Mouse (Mus musculus): Measurements from ENCODE around the gene Zfp648. TPM values are rescaled to one million over a fixed set of nuclear protein-coding genes. Genes with fewer than 3 reads are reported as not detected.

Zfp648 gene
- 0.13 TPM in 1 of 2 replicates, not detected in the other for polyA plus RNA-seq (2014; fragmentation: Nextera tagmentation; extraction: Ambion mirVana)

DNA sequence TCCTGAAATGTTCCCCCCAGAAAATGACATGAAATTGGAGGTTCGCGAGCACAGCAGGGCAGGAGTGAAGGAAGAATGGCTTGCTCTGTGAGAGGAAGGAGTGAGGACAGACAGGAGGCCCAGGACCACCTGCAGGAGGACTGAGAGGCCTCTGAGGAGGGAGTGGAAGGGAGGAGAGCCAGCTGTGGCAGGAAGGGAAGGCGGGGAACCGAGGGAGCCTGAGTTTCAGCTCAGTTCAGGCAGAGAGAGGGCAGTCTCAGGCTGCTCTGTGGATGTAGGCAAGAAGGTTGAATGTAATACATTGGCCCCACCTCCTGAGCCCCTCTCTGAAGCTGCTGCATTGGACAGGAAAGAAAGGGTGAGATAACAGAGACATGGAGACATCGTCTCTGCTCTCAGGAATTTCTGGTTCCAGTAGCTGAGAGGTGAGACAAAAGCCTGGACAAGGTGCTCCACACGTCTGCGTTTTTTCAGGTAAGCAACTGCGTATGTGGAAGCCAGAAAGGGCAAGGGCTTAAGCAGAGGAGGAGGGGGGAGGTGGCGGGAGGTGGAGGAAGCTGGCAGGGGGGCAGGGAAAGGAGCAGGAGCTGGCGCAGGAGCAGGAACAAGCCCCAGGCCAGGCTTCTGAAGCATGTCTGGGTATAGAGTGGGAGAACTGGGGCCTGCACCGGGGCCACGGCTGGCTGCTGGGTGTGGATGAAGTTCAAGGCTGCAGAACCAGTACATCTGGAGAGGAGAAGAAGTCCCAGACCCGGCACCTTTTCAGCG lies at the start of gene Zfp648:
TSS of gene Zfp648 (plus strand) at position 233 of the 768 bp plus-strand sequence.
- WGBS, result 32% methylated on average over 14 of the region's 14 CpGs
- Histone ChIP-seq H3K4me2 (ENCODE audit: low read length) (no peak within 1 kb of the TSS), H3K4me1 (ENCODE audit: control insufficient read depth in 2 of 2, insufficient read depth in 2 of 2, low read length in 2 of 2) (peaks cover 6% of the 10 kb centered on the region in 2 experiments; a peak in 2 of 4 replicates), H3K27ac (replicated peaks in 1 of 2; ENCODE audit: control insufficient read depth in 1 of 2, insufficient read depth in 1 of 2, low read depth in 2 of 2, low read length in 2 of 2) (no peak within 1 kb of the TSS), H3K9me3 (ENCODE audit: control insufficient read depth, low read length) (no peaks in the 10 kb centered on the region), H3K27me3 (ENCODE audit: control insufficient read depth, insufficient read depth, low read length) (peaks cover 36% of the 10 kb centered on the region), H3K4me3 (ENCODE audit: control insufficient read depth in 1 of 2, insufficient read depth in 1 of 2, low read depth in 1 of 2, low read length in 2 of 2) (no peak within 1 kb of the TSS), H3K9ac (ENCODE audit: low read length) (no peak within 1 kb of the TSS), H3K36me3 (ENCODE audit: control insufficient read depth, insufficient read depth, low read length) (no peaks in the 10 kb centered on the region)
- ATAC-seq (ENCODE audit: insufficient number of reproducible peaks, insufficient read depth, low FRiP score, low read depth), result no peak

DNA sequence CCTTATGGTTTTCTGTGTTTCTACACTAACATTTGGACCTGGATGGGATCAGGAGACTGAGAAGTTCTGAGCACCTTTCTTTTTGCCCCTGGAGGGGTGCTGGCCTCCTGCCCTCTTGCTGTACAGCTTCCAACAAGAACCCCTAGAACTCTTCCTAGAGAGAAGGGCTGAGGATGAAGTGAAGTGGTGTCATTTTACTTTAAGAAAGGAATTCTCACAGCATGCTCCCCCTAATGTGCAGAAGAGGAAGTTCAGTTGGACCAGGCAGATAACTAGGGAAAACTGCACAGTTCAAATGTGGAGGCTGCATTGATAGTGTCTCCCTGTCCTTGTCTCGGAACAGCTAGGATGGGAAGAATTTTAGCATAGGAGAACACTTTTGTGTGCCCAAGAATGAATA lies 48.4 kb upstream of the Zfp648 start:
- Histone ChIP-seq H3K9me3 (ENCODE audit: control insufficient read depth, low read length) (no peaks in the 10 kb centered on the region), H3K27ac (replicated peaks in 1 of 2; ENCODE audit: control insufficient read depth in 1 of 2, insufficient read depth in 1 of 2, low read depth in 2 of 2, low read length in 2 of 2) (no peak overlapping the region), H3K4me1 (ENCODE audit: control insufficient read depth in 2 of 2, insufficient read depth in 2 of 2, low read length in 2 of 2) (peaks cover 8 to 11% of the 10 kb centered on the region in 2 experiments), H3K9ac (ENCODE audit: low read length) (no peak overlapping the region), H3K4me3 (ENCODE audit: control insufficient read depth in 1 of 2, insufficient read depth in 1 of 2, low read depth in 1 of 2, low read length in 2 of 2) (no peak overlapping the region), H3K4me2 (ENCODE audit: low read length) (no peak overlapping the region), H3K27me3 (ENCODE audit: control insufficient read depth, insufficient read depth, low read length) (no peaks in the 10 kb centered on the region), H3K36me3 (ENCODE audit: control insufficient read depth, insufficient read depth, low read length) (no peaks in the 10 kb centered on the region)
- 63% methylated on average over 1 of the region's 1 CpGs for whole genome bisulfite sequencing
- no peak for ATAC-seq (ENCODE audit: insufficient number of reproducible peaks, insufficient read depth, low FRiP score, low read depth)

DNA sequence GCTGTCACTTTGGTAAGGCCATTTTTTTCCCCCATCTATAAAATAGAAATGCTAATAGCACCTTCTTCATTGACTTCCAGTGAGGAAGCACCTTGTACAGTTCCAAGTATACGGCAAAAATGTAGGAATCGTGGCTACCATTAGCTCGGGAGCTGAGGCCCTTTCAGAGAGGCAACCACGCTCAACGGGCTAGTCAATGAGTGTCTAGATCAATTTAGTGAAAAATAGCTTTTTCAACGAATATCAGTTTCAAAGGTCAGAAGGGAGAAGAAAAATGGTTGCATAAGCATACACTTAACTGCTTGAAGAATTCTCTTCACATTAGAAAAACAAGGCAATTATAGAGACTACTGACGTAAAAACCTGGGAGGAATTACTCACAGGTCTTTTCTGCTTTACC lies 47.2 kb upstream of the Zfp648 start:
- Histone ChIP-seq H3K9ac (ENCODE audit: low read length) (no peak overlapping the region), H3K4me2 (ENCODE audit: low read length) (no peak overlapping the region), H3K36me3 (ENCODE audit: control insufficient read depth, insufficient read depth, low read length) (no peaks in the 10 kb centered on the region), H3K4me3 (ENCODE audit: control insufficient read depth in 1 of 2, insufficient read depth in 1 of 2, low read depth in 1 of 2, low read length in 2 of 2) (no peak overlapping the region), H3K27ac (replicated peaks in 1 of 2; ENCODE audit: control insufficient read depth in 1 of 2, insufficient read depth in 1 of 2, low read depth in 2 of 2, low read length in 2 of 2) (no peak overlapping the region), H3K27me3 (ENCODE audit: control insufficient read depth, insufficient read depth, low read length) (no peaks in the 10 kb centered on the region), H3K4me1 (ENCODE audit: control insufficient read depth in 2 of 2, insufficient read depth in 2 of 2, low read length in 2 of 2) (peaks cover 8 to 10% of the 10 kb centered on the region in 2 experiments), H3K9me3 (ENCODE audit: control insufficient read depth, low read length) (no peaks in the 10 kb centered on the region)
- no peak for ATAC-seq (ENCODE audit: insufficient number of reproducible peaks, insufficient read depth, low FRiP score, low read depth)
- WGBS, result 84% methylated on average over 7 of the region's 7 CpGs

DNA sequence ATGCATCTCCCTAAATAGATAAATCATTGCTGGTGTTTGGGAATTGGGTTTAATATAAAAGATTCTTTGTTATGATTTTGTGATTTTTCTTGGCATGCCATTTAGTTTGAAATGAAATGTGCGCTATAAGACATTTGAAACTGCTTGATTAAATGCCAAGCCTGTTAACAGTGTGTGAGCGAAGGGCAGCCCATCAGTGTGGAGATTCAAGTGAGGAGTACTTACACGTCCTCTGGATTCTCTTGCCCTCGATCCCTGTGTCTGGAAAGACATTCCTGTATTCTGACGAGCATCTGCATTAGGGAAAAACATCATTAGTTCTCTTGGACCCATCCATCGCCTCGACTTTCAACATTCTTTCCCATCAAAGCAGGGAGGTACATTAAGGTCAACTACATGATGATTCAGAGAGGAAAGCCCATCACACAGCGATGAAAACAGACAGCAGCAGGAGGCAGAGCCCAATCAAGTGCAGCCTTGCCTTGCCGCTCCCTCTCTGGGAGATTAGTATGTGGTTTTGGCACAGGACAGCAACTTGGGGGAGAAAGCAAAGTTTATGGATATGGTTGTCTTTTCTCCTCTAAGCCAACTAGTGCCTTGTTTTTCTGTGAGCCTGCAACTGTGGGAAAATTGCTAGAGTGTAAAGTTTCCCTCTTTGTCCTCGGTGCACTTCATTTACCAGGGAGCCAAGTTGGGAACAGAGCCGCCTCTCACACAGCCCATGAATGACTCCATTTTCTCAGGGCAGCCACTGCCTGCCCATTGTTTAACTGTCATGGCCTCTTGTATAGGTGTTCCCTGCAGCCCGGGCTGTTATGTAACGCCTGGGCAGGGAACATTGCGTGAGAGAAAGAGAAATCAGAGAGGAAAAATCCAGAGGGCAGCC lies 44.6 kb upstream of the Zfp648 start:
- Histone ChIP-seq H3K36me3 (ENCODE audit: control insufficient read depth, insufficient read depth, low read length) (no peaks in the 10 kb centered on the region), H3K9ac (ENCODE audit: low read length) (no peak overlapping the region), H3K9me3 (ENCODE audit: control insufficient read depth, low read length) (no peaks in the 10 kb centered on the region), H3K4me1 (ENCODE audit: control insufficient read depth in 2 of 2, insufficient read depth in 2 of 2, low read length in 2 of 2) (no peaks in the 10 kb centered on the region), H3K4me2 (ENCODE audit: low read length) (no peak overlapping the region), H3K27me3 (ENCODE audit: control insufficient read depth, insufficient read depth, low read length) (no peaks in the 10 kb centered on the region), H3K27ac (replicated peaks in 1 of 2; ENCODE audit: control insufficient read depth in 1 of 2, insufficient read depth in 1 of 2, low read depth in 2 of 2, low read length in 2 of 2) (no peak overlapping the region), H3K4me3 (ENCODE audit: control insufficient read depth in 1 of 2, insufficient read depth in 1 of 2, low read depth in 1 of 2, low read length in 2 of 2) (no peak overlapping the region)
- WGBS, result 65% methylated on average over 14 of the region's 14 CpGs
- no peak for ATAC-seq (ENCODE audit: insufficient number of reproducible peaks, insufficient read depth, low FRiP score, low read depth)

DNA sequence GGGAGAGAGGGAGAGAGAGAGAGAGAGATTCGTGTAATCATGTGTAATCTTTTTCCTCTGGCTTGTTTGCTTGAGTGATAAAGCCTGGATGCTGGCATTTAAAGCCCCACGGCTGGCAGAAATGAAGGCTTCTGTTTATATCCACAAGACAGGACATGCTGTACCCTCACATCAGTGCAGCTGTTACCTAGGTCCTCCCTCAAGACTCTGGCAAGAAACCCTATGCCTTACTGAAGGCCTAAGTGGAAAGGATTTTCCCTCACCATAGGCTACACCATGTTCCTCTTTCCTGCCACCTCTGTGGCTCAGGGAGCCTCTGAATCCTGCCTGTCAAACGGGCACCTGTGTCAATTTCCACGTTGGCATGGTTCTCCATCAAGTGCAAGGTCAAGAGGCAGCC lies 43.9 kb upstream of the Zfp648 start:
- Histone ChIP-seq H3K36me3 (ENCODE audit: control insufficient read depth, insufficient read depth, low read length) (no peaks in the 10 kb centered on the region), H3K9ac (ENCODE audit: low read length) (no peak overlapping the region), H3K4me1 (ENCODE audit: control insufficient read depth in 2 of 2, insufficient read depth in 2 of 2, low read length in 2 of 2) (no peaks in the 10 kb centered on the region), H3K27ac (replicated peaks in 1 of 2; ENCODE audit: control insufficient read depth in 1 of 2, insufficient read depth in 1 of 2, low read depth in 2 of 2, low read length in 2 of 2) (no peak overlapping the region), H3K27me3 (ENCODE audit: control insufficient read depth, insufficient read depth, low read length) (no peaks in the 10 kb centered on the region), H3K9me3 (ENCODE audit: control insufficient read depth, low read length) (no peaks in the 10 kb centered on the region), H3K4me2 (ENCODE audit: low read length) (no peak overlapping the region), H3K4me3 (ENCODE audit: control insufficient read depth in 1 of 2, insufficient read depth in 1 of 2, low read depth in 1 of 2, low read length in 2 of 2) (no peak overlapping the region)
- ATAC-seq (ENCODE audit: insufficient number of reproducible peaks, insufficient read depth, low FRiP score, low read depth), result no peak
- WGBS, result 51% methylated on average over 4 of the region's 4 CpGs

DNA sequence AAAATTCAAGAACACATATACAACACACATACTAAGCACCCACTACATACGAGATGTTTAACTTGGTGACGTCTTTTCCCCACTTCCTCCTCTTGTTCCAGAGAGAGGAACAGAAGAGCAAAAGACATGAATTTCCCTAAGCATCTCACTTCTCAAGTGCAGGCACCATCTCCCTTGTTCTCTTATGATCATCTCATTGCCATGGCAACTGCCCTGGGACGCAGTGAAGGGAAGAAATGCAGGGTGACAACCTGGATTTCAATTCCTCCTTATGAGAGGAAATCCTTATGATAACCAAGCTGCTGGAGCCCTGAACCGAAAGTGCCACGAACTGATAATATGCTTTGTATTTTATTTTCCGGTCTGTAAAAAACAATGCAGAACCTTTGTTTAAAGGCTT lies 33.3 kb upstream of the Zfp648 start:
- no peak for ATAC-seq (ENCODE audit: insufficient number of reproducible peaks, insufficient read depth, low FRiP score, low read depth)
- H3K4me1 ChIP-seq (ENCODE audit: control insufficient read depth in 2 of 2, insufficient read depth in 2 of 2, low read length in 2 of 2), result no peaks in the 10 kb centered on the region
- no peak overlapping the region for H3K27ac ChIP-seq (replicated peaks in 1 of 2; ENCODE audit: control insufficient read depth in 1 of 2, insufficient read depth in 1 of 2, low read depth in 2 of 2, low read length in 2 of 2)
- no peak overlapping the region for H3K4me3 ChIP-seq (ENCODE audit: control insufficient read depth in 1 of 2, insufficient read depth in 1 of 2, low read depth in 1 of 2, low read length in 2 of 2)
- no peaks in the 10 kb centered on the region for H3K36me3 ChIP-seq (ENCODE audit: control insufficient read depth, insufficient read depth, low read length)
- no peak overlapping the region for H3K4me2 ChIP-seq (ENCODE audit: low read length)
- H3K27me3 ChIP-seq (ENCODE audit: control insufficient read depth, insufficient read depth, low read length), result no peaks in the 10 kb centered on the region
- WGBS, result 79% methylated on average over 6 of the region's 6 CpGs
- no peaks in the 10 kb centered on the region for H3K9me3 ChIP-seq (ENCODE audit: control insufficient read depth, low read length)
- H3K9ac ChIP-seq (ENCODE audit: low read length), result no peak overlapping the region

DNA sequence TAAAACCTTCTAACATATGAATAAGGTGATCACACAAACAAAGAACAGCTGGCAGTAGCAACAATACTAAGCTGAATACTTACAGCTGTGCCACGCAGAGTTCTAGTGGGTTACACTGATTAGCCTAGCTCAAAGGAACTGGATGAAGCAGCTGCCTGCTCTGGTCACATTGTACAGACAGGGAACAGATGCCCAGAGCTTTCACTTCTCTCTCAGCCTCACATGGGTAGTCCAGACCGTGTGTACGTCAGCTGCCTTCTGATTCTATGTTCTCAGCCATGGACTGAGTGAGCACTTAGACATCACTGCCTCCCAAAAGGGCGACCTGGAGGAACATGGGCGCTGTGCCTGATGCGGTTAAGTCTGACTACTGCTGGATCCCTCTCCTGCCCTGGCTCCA lies 25.7 kb upstream of the Zfp648 start:
- H3K4me1 ChIP-seq (ENCODE audit: control insufficient read depth in 2 of 2, insufficient read depth in 2 of 2, low read length in 2 of 2), result no peaks in the 10 kb centered on the region
- no peak overlapping the region for H3K9ac ChIP-seq (ENCODE audit: low read length)
- H3K27ac ChIP-seq (replicated peaks in 1 of 2; ENCODE audit: control insufficient read depth in 1 of 2, insufficient read depth in 1 of 2, low read depth in 2 of 2, low read length in 2 of 2), result no peak overlapping the region
- no peaks in the 10 kb centered on the region for H3K27me3 ChIP-seq (ENCODE audit: control insufficient read depth, insufficient read depth, low read length)
- H3K4me3 ChIP-seq (ENCODE audit: control insufficient read depth in 1 of 2, insufficient read depth in 1 of 2, low read depth in 1 of 2, low read length in 2 of 2), result no peak overlapping the region
- WGBS, result 75% methylated on average over 6 of the region's 6 CpGs
- no peak overlapping the region for H3K4me2 ChIP-seq (ENCODE audit: low read length)
- no peaks in the 10 kb centered on the region for H3K9me3 ChIP-seq (ENCODE audit: control insufficient read depth, low read length)
- ATAC-seq (ENCODE audit: insufficient number of reproducible peaks, insufficient read depth, low FRiP score, low read depth), result 0 out of 2 replicates have a peak, but pooled peaks have one; percentile 39
- no peaks in the 10 kb centered on the region for H3K36me3 ChIP-seq (ENCODE audit: control insufficient read depth, insufficient read depth, low read length)
